Mouse (Mus musculus): Measurements from ENCODE around the gene Omp. TPM values are rescaled to one million over a fixed set of nuclear protein-coding genes. Genes with fewer than 3 reads are reported as not detected.
A peak's percentile ranks its signal among the peaks of the same experiment; 100 is the strongest.
"Not testable (repeated sequence)": the region's sequence is repeated elsewhere in the genome, so short reads cannot be mapped to it uniquely, and the experiment has no call there.

Omp gene
- polyA plus RNA-seq, 1 experiment from 2014 or later = 0.70 TPM

DNA sequence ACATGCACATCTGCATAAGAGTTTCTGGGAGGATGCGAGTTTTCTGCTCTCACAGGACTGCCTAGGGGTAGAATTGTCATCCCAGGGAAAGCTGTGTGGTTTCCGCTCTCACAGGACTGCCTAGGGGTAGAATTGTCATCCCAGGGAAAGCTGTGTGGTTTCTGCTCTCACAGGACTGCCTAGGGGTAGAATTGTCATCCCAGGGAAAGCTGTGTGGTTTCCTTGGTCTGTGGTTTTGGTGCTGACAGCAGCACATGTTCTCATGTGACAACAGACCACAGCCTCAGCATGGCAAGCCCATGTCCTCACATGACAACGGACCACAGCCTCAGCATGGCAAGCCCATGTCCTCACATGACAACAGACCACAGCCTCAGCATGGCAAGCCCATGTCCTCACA is 42.0 kb upstream of the Omp start:
- not testable (repeated sequence) for H3K9ac ChIP-seq (ENCODE audit: low read depth, low read length); H3K4me1 ChIP-seq (replicated peaks; ENCODE audit: control insufficient read depth, insufficient read depth, low read length); H3K9me3 ChIP-seq (ENCODE audit: control insufficient read depth, low read length); H3K4me2 ChIP-seq; ATAC-seq (replicated peaks; ENCODE audit: low FRiP score); H3K27me3 ChIP-seq (replicated peaks; ENCODE audit: control insufficient read depth, insufficient read depth, low read length); H3K36me3 ChIP-seq (ENCODE audit: control insufficient read depth, insufficient read depth, low read length); H3K4me3 ChIP-seq (ENCODE audit: low read depth, low read length); DNase-seq (ENCODE audit: low spot score); H3K27ac ChIP-seq (ENCODE audit: low read depth, low read length)
- WGBS = 63% methylated on average over 3 of the region's 3 CpGs

- no peak overlapping the region for H3K4me3 ChIP-seq (ENCODE audit: low read depth, low read length)
- no peak for ATAC-seq (replicated peaks; ENCODE audit: low FRiP score)
- H3K4me2 ChIP-seq = no peak overlapping the region
- H3K36me3 ChIP-seq (ENCODE audit: control insufficient read depth, insufficient read depth, low read length) = no peaks in the 10 kb centered on the region
- no peak overlapping the region for H3K27ac ChIP-seq (ENCODE audit: low read depth, low read length)
- no peak overlapping the region for H3K9ac ChIP-seq (ENCODE audit: low read depth, low read length)
- no peaks in the 10 kb centered on the region for H3K27me3 ChIP-seq (replicated peaks; ENCODE audit: control insufficient read depth, insufficient read depth, low read length)
- no peaks in the 10 kb centered on the region for H3K9me3 ChIP-seq (ENCODE audit: control insufficient read depth, low read length)
- 84% methylated on average over 8 of the region's 8 CpGs for WGBS
- peaks cover 6% of the 10 kb centered on the region; the same call in 1 of the 2 replicates for H3K4me1 ChIP-seq (replicated peaks; ENCODE audit: control insufficient read depth, insufficient read depth, low read length)
- no peak for DNase-seq (ENCODE audit: low spot score)
These were observed 41.3 kb upstream of the Omp start for GRCm38 (mm10) chr7:98186637-98187036.

- Histone ChIP-seq H3K9ac (ENCODE audit: low read depth, low read length) (no peak overlapping the region), H3K9me3 (ENCODE audit: control insufficient read depth, low read length) (no peaks in the 10 kb centered on the region), H3K27ac (ENCODE audit: low read depth, low read length) (no peak overlapping the region), H3K27me3 (replicated peaks; ENCODE audit: control insufficient read depth, insufficient read depth, low read length) (no peaks in the 10 kb centered on the region), H3K4me1 (replicated peaks; ENCODE audit: control insufficient read depth, insufficient read depth, low read length) (peaks cover 6% of the 10 kb centered on the region; the same call in 1 of the 2 replicates), H3K36me3 (ENCODE audit: control insufficient read depth, insufficient read depth, low read length) (no peaks in the 10 kb centered on the region), H3K4me3 (ENCODE audit: low read depth, low read length) (no peak overlapping the region), H3K4me2 (no peak overlapping the region)
- DNase-seq (ENCODE audit: low spot score) = no peak
- 85% methylated on average over 6 of the region's 6 CpGs for WGBS
- ATAC-seq (replicated peaks; ENCODE audit: low FRiP score) = no peak
These were observed 40.0 kb upstream of the Omp start for GRCm38 (mm10) chr7:98185326-98185725.

GRCm38 (mm10) chr7:98178560-98179231 is 33.4 kb upstream of the Omp start:
- peaks cover 40% of the 10 kb centered on the region for H3K4me1 ChIP-seq (replicated peaks; ENCODE audit: control insufficient read depth, insufficient read depth, low read length)

GRCm38 (mm10) chr7:98177929-98178559 is 32.7 kb upstream of the Omp start, which contains the start of gene Capn5:
Capn5 (minus strand) TSS chr7:98178274.
- Histone ChIP-seq H3K9ac (ENCODE audit: low read depth, low read length) (peak within 1 kb of the TSS; percentile 76), H3K4me1 (replicated peaks; ENCODE audit: control insufficient read depth, insufficient read depth, low read length) (peaks cover 46% of the 10 kb centered on the region), H3K27ac (ENCODE audit: low read depth, low read length) (peak within 1 kb of the TSS; percentile 85), H3K4me2 (peak within 1 kb of the TSS; percentile 88), H3K27me3 (replicated peaks; ENCODE audit: control insufficient read depth, insufficient read depth, low read length) (no peaks in the 10 kb centered on the region), H3K36me3 (ENCODE audit: control insufficient read depth, insufficient read depth, low read length) (no peaks in the 10 kb centered on the region), H3K4me3 (ENCODE audit: low read depth, low read length) (peak within 1 kb of the TSS; percentile 82), H3K9me3 (ENCODE audit: control insufficient read depth, low read length) (no peaks in the 10 kb centered on the region)
- ATAC-seq (replicated peaks; ENCODE audit: low FRiP score) (peak; percentile 73), DNase-seq (ENCODE audit: low spot score) (peak; percentile 90)
- WGBS = under 1% methylated on average over 44 of the region's 44 CpGs

More at GRCm38 (mm10) chr7:98178560-98179231, 33.4 kb upstream of the Omp start:
- peak; percentile 8; the same call in 1 of the 2 replicates for ATAC-seq (replicated peaks; ENCODE audit: low FRiP score)
- H3K27me3 ChIP-seq (replicated peaks; ENCODE audit: control insufficient read depth, insufficient read depth, low read length) = no peaks in the 10 kb centered on the region
- H3K9me3 ChIP-seq (ENCODE audit: control insufficient read depth, low read length) = no peaks in the 10 kb centered on the region
- peak overlapping the region; percentile 85 for H3K27ac ChIP-seq (ENCODE audit: low read depth, low read length)
- DNase-seq (ENCODE audit: low spot score) = no peak
- 74% methylated on average over 5 of the region's 5 CpGs for WGBS
- peak overlapping the region; percentile 71 for H3K9ac ChIP-seq (ENCODE audit: low read depth, low read length)
- peak overlapping the region; percentile 88 for H3K4me2 ChIP-seq
- no peaks in the 10 kb centered on the region for H3K36me3 ChIP-seq (ENCODE audit: control insufficient read depth, insufficient read depth, low read length)
- peak overlapping the region; percentile 82 for H3K4me3 ChIP-seq (ENCODE audit: low read depth, low read length)

- ATAC-seq (replicated peaks; ENCODE audit: low FRiP score) (no peak), DNase-seq (ENCODE audit: low spot score) (no peak)
- no peaks in the 10 kb centered on the region for H3K36me3 ChIP-seq (ENCODE audit: control insufficient read depth, insufficient read depth, low read length)
- peaks cover 51% of the 10 kb centered on the region for H3K4me1 ChIP-seq (replicated peaks; ENCODE audit: control insufficient read depth, insufficient read depth, low read length)
- under 1% methylated on average over 9 of the region's 9 CpGs for WGBS
- H3K9me3 ChIP-seq (ENCODE audit: control insufficient read depth, low read length) = no peaks in the 10 kb centered on the region
- peak overlapping the region; percentile 85 for H3K27ac ChIP-seq (ENCODE audit: low read depth, low read length)
- peak overlapping the region; percentile 88 for H3K4me2 ChIP-seq
- peak overlapping the region; percentile 76 for H3K9ac ChIP-seq (ENCODE audit: low read depth, low read length)
- no peaks in the 10 kb centered on the region for H3K27me3 ChIP-seq (replicated peaks; ENCODE audit: control insufficient read depth, insufficient read depth, low read length)
- peak overlapping the region; percentile 82 for H3K4me3 ChIP-seq (ENCODE audit: low read depth, low read length)
These were observed 32.2 kb upstream of the Omp start for GRCm38 (mm10) chr7:98177566-98177928.

- 31% methylated on average over 2 of the region's 2 CpGs for WGBS
- ATAC-seq (replicated peaks; ENCODE audit: low FRiP score) (no peak), DNase-seq (ENCODE audit: low spot score) (no peak)
- no peaks in the 10 kb centered on the region for H3K27me3 ChIP-seq (replicated peaks; ENCODE audit: control insufficient read depth, insufficient read depth, low read length)
- H3K4me3 ChIP-seq (ENCODE audit: low read depth, low read length) = peak overlapping the region; percentile 82
- peaks cover 56% of the 10 kb centered on the region for H3K4me1 ChIP-seq (replicated peaks; ENCODE audit: control insufficient read depth, insufficient read depth, low read length)
- H3K4me2 ChIP-seq = peak overlapping the region; percentile 88
- no peaks in the 10 kb centered on the region for H3K9me3 ChIP-seq (ENCODE audit: control insufficient read depth, low read length)
- H3K9ac ChIP-seq (ENCODE audit: low read depth, low read length) = peak overlapping the region; percentile 76
- H3K27ac ChIP-seq (ENCODE audit: low read depth, low read length) = peak overlapping the region; percentile 85
- no peaks in the 10 kb centered on the region for H3K36me3 ChIP-seq (ENCODE audit: control insufficient read depth, insufficient read depth, low read length)
These were observed 31.8 kb upstream of the Omp start for GRCm38 (mm10) chr7:98177071-98177485.

DNA sequence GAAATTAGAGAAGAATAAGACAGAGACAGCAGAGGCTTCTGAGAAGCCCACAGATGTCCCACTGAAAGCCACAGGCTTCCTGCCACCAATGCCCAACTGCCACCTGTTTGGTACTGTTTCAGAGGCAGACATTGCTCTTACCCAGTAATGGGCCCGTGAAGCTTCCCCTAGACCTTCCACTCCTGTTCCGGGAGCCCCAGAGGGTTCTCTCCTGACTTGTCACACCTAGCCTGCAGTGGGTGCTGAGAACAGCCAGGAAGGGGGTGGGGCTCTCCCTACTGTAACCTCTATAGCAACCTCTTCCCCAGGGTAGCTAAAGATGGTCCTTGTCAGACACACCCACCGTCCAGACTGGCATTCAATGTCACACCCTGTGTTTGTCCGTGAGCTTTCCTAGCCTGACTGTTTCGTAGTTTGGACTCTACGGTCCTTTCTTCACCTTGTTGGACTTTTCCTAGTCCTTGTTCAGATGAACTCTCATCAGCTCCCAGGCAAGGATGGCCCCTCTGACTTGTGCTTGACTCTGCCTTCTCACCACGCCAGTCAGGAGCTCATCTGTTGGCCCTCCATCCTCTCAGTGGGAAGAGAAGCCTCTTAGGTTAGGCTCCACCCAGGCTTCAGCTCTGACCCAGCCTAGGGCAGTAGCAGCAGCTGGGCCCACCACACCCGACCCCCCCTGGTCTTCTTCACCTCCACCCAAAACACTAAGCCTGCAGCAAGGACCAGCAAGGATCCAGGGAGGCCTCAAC is 31.2 kb upstream of the Omp start:
- DNase-seq (ENCODE audit: low spot score) = no peak
- H3K9me3 ChIP-seq (ENCODE audit: control insufficient read depth, low read length) = no peaks in the 10 kb centered on the region
- no peaks in the 10 kb centered on the region for H3K27me3 ChIP-seq (replicated peaks; ENCODE audit: control insufficient read depth, insufficient read depth, low read length)
- H3K4me3 ChIP-seq (ENCODE audit: low read depth, low read length) = peak overlapping the region; percentile 82
- peak overlapping the region; percentile 85 for H3K27ac ChIP-seq (ENCODE audit: low read depth, low read length)
- H3K4me1 ChIP-seq (replicated peaks; ENCODE audit: control insufficient read depth, insufficient read depth, low read length) = peaks cover 62% of the 10 kb centered on the region
- H3K36me3 ChIP-seq (ENCODE audit: control insufficient read depth, insufficient read depth, low read length) = no peaks in the 10 kb centered on the region
- peak overlapping the region; percentile 88 for H3K4me2 ChIP-seq
- peak; percentile 25; the same call in 1 of the 2 replicates for ATAC-seq (replicated peaks; ENCODE audit: low FRiP score)
- H3K9ac ChIP-seq (ENCODE audit: low read depth, low read length) = peak overlapping the region; percentile 76
- WGBS = 58% methylated on average over 8 of the region's 8 CpGs
